Mouse (Mus musculus): ENCODE measurements around the gene Aldh1l2.

DNA sequence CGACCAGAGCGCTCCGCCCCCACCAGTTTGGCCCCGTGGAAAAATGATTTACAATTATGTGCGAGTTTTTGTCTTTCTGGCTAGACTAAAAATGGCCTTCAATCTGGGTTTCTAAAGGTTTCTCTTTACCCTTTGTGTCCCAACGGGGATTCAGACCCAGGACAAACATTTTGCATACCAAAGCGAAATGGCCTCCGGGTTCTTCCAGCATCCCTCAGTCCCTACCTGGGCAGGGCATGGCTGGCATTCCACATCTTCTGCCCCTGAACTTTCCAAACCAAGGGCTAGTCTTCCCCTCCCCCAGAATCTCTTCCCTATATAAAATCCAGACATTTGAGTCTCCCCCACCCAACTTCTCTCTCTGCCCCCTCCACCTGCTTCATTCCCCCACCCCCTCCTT is 20.2 kb downstream of the Aldh1l2 start:
- no peak for TF ChIP-seq CTCF (IDR thresholded peaks at IDR 0.05; ENCODE audit: borderline replicate concordance, control insufficient read depth, extremely low read depth, insufficient read depth, low read length, poor library complexity)
- no peak for TF ChIP-seq POLR2A (IDR thresholded peaks at IDR 0.05; ENCODE audit: control insufficient read depth, extremely low read depth, insufficient read depth, low read length, poor library complexity)

All from thymus, adult 2 months (tissue).